15 mouse cellular contexts compared by ENCODE assay signal in the genomic region with DNA sequence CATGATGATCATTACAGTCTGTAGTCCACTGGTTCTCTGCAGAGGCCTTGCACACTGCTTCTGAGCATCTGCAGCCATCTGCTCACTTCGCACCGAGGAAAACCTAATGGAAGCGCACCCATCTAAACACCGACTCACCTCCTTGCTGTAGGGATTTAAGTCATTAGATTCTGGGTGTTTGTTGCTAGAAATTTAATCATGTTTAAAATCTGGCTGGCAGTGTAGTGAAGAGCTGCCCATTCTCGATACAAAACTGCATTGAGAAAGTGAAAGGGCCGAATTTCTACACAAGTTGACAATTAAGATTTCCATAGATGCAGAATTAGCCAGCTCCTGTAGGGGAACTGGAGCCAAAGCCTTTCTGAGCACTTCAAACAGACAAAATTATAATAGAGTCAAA.
DNase-seq lines count a peak whose midpoint lies in the region; ATAC-seq lines count a peak whose summit lies in the region.
"Had no signal": no experiment of that assay in that cellular context is flagged by ENCODE, and none has a peak within 500 bp of the region (broad histone marks: within the 10 kb centered on the region; RNA-seq: fewer than 3 reads in every experiment).

No protein-coding gene starts in this region.

- no peak overlapping the region for H3K4me2 ChIP-seq in neural tube, embryonic 11.5 days (ENCODE audit: low read depth)
- H3K4me2 ChIP-seq in forebrain, embryonic 13.5 days, result peak overlapping the region; percentile 39; the same call in 1 of the 2 replicates
- no peak overlapping the region for H3K4me2 ChIP-seq in neural tube, embryonic 15.5 days
- H3K4me2 ChIP-seq: stomach, embryonic 15.5 days had no signal

- 48% methylated on average over 6 of the region's 6 CpGs for WGBS in neural tube, embryonic 11.5 days
- WGBS in forebrain, embryonic 13.5 days, result 7% methylated on average over 6 of the region's 6 CpGs
- WGBS in midbrain, embryonic 10.5 days, result 68% methylated on average over 6 of the region's 6 CpGs
- 31% methylated on average over 6 of the region's 6 CpGs for WGBS in neural tube, embryonic 15.5 days

- H3K9ac ChIP-seq in neural tube, embryonic 11.5 days (ENCODE audit: low read length), result no peak overlapping the region
- H3K9ac ChIP-seq in forebrain, embryonic 13.5 days, result peak overlapping the region; percentile 17; the same call in 1 of the 2 replicates
- H3K9ac ChIP-seq in neural tube, embryonic 15.5 days (replicated peaks), result no peak overlapping the region
- H3K9ac ChIP-seq: stomach, embryonic 15.5 days had no signal

- H3K27me3 ChIP-seq in neural tube, embryonic 11.5 days (ENCODE audit: control insufficient read depth, insufficient read depth, low read length), result no peaks in the 10 kb centered on the region
- H3K27me3 ChIP-seq in forebrain, embryonic 13.5 days, result no peaks in the 10 kb centered on the region
- no peaks in the 10 kb centered on the region for H3K27me3 ChIP-seq in midbrain, embryonic 10.5 days (ENCODE audit: low read depth, poor library complexity, severe bottlenecking)
- H3K27me3 ChIP-seq in neural tube, embryonic 15.5 days (replicated peaks), result no peaks in the 10 kb centered on the region
- H3K27me3 ChIP-seq: CH12.LX; stomach, embryonic 15.5 days had no signal

- H3K4me1 ChIP-seq in neural tube, embryonic 11.5 days (ENCODE audit: control insufficient read depth, insufficient read depth, low read length), result peaks cover 26% of the 10 kb centered on the region
- H3K4me1 ChIP-seq in forebrain, embryonic 13.5 days, result peaks cover 67% of the 10 kb centered on the region
- H3K4me1 ChIP-seq in midbrain, embryonic 10.5 days, result peaks cover 75% of the 10 kb centered on the region
- peaks cover 26% of the 10 kb centered on the region for H3K4me1 ChIP-seq in neural tube, embryonic 15.5 days
- H3K4me1 ChIP-seq: stomach, embryonic 15.5 days had no signal

- H3K4me3 ChIP-seq in neural tube, embryonic 11.5 days (ENCODE audit: low read depth, low read length), result no peak overlapping the region
- H3K4me3 ChIP-seq in forebrain, embryonic 13.5 days, result no peak overlapping the region
- H3K4me3 ChIP-seq in midbrain, embryonic 10.5 days, result no peak overlapping the region
- no peak overlapping the region for H3K4me3 ChIP-seq in neural tube, embryonic 15.5 days (replicated peaks)
- H3K4me3 ChIP-seq: stomach, embryonic 15.5 days had no signal

- ATAC-seq in neural tube, embryonic 11.5 days (ENCODE audit: insufficient read depth, low FRiP score, low TSS enrichment), result no peak
- ATAC-seq in forebrain, embryonic 13.5 days, result peak; percentile 48; the same call in 1 of the 2 replicates
- ATAC-seq in neural tube, embryonic 15.5 days (ENCODE audit: low FRiP score), result no peak; the same call in 1 of the 2 replicates
- ATAC-seq: inflammation-experienced regulatory T-cells, adult 6 months had no signal

- H3K27ac ChIP-seq in neural tube, embryonic 11.5 days (ENCODE audit: low read depth, low read length), result peak overlapping the region; percentile 77
- H3K27ac ChIP-seq in forebrain, embryonic 13.5 days, result peak overlapping the region; percentile 59
- peak overlapping the region; percentile 88 for H3K27ac ChIP-seq in midbrain, embryonic 10.5 days (replicated peaks)
- peak overlapping the region; percentile 35; the same call in 1 of the 2 replicates for H3K27ac ChIP-seq in neural tube, embryonic 15.5 days (replicated peaks)
- H3K27ac ChIP-seq: stomach, embryonic 15.5 days had no signal

- no peaks in the 10 kb centered on the region for H3K36me3 ChIP-seq in neural tube, embryonic 11.5 days (ENCODE audit: control insufficient read depth, insufficient read depth, low read length)
- H3K36me3 ChIP-seq in forebrain, embryonic 13.5 days (ENCODE audit: poor library complexity, severe bottlenecking), result no peaks in the 10 kb centered on the region
- no peaks in the 10 kb centered on the region for H3K36me3 ChIP-seq in midbrain, embryonic 10.5 days
- no peaks in the 10 kb centered on the region for H3K36me3 ChIP-seq in neural tube, embryonic 15.5 days
- H3K36me3 ChIP-seq: stomach, embryonic 15.5 days had no signal

- no peaks in the 10 kb centered on the region for H3K9me3 ChIP-seq in neural tube, embryonic 11.5 days (ENCODE audit: control insufficient read depth, low read length)
- no peaks in the 10 kb centered on the region for H3K9me3 ChIP-seq in forebrain, embryonic 13.5 days (replicated peaks)
- H3K9me3 ChIP-seq in midbrain, embryonic 10.5 days (replicated peaks), result no peaks in the 10 kb centered on the region
- no peaks in the 10 kb centered on the region for H3K9me3 ChIP-seq in neural tube, embryonic 15.5 days (replicated peaks)
- H3K9me3 ChIP-seq: stomach, embryonic 15.5 days had no signal

- DNase-seq in neural tube, embryonic 11.5 days (ENCODE audit: low spot score), result no peak
- no peak for DNase-seq in neural tube, embryonic 10.5 days (ENCODE audit: extremely low spot score, low spot score)
- DNase-seq in midbrain, embryonic 10.5 days (ENCODE audit: low spot score), result no peak
- no peak for DNase-seq in lung, adult 18-20 months
- DNase-seq in ovary, postnatal 14 days (ENCODE audit: low spot score), result no peak
- DNase-seq in kidney, postnatal 36 days, result no peak
- DNase-seq: adrenal gland, postnatal 14 days; cerebellum, adult 11 months; kidney, postnatal 10 days; liver had no signal

Comparison
In these comparisons a context has a peak if more than half of its experiments do, and no peak if none do; other contexts are left out.
1. H3K27ac ChIP-seq: peak in every context shown above with its lines; median percentile 88 in midbrain, embryonic 10.5 days; 77 in neural tube, embryonic 11.5 days; 59 in forebrain, embryonic 13.5 days; 35 in neural tube, embryonic 15.5 days.